Mouse (Mus musculus) layer of hippocampus, adult 2 months (tissue): ENCODE measurements around the gene Phactr1. TPM values are rescaled to one million over a fixed set of nuclear protein-coding genes. Genes with fewer than 3 reads are reported as not detected.

Source experiments
- DNase-seq, 2 experiments: peaks; one replicate each; pipeline ENCODE4 v3.0.0; 2022; ENCODE audit warnings: low spot score in 2 of 2
- H3K27ac ChIP-seq: fragments of 200-600 bp; 2 replicates; pipeline ENCODE4 v1.8.1; 2022
- H3K4me3 ChIP-seq: fragments of 200-600 bp; 2 replicates; pipeline ENCODE4 v1.8.1; 2022; ENCODE audit warnings: mild to moderate bottlenecking
- CTCF ChIP-seq: fragments of 200-600 bp; conservative IDR thresholded peaks from 2 replicates; pipeline ENCODE4 v1.8.1; 2022; ENCODE audit warnings: antibody characterized with exemption, mild to moderate bottlenecking, moderate library complexity
- total RNA-seq, 2 experiments: library from RNA; stranded (reverse); gene quantifications; 2 replicates each; pipeline ENCODE4 v1.2.3; 2021

Phactr1 gene
- total RNA-seq, 2 experiments from 2014 or later: 307 to 310 TPM

DNA sequence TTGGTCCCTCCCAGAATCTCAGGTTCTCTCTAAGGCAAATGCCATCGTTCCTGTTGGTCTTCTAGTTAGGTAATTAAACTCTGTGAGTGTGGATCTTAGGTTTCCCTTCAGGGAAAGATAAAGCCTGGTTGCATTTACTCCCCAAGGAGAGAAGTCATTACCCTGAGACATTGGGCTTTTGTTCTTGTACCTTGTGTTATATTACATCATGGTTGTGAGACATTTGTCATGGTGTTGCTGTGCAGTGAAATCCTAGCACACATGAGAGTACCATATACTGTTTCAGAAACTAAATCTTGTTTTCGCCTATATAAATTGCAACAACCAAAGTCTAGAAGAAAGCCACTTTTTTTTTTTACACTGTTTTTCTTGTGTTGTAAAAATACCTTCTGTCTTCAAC is 93.6 kb downstream of the Phactr1 start:
- H3K4me3 ChIP-seq: no peak overlapping the region
- TF ChIP-seq CTCF: no peak

DNA sequence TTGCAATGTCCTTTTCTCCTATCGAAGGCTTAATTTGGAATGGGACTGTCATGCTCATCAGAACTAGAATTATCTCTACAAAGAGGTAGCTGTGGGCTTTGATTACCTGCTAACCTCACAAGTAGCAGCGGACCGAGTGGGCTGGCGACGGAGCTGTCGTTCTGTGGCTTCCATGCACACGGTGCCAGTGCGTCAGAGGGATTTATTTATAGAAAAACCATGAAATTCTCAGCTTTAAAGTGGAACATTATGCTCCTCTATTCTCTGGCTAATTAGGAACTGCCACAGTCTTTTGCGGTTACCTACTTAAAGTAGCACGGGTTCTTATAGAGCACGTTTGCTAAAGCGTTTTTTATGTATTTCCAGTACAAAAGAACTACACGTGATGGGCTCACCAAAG is 101.7 kb downstream of the Phactr1 start:
- Histone ChIP-seq H3K4me3 (no peak overlapping the region), H3K27ac (peak overlapping the region; percentile 4; the same call in 1 of the 2 replicates)
- no peak for TF ChIP-seq CTCF
- DNase-seq: no peak

More for the DNA sequence above, 93.6 kb downstream of the Phactr1 start:
- DNase-seq: no peak
- no peak overlapping the region for H3K27ac ChIP-seq

DNA sequence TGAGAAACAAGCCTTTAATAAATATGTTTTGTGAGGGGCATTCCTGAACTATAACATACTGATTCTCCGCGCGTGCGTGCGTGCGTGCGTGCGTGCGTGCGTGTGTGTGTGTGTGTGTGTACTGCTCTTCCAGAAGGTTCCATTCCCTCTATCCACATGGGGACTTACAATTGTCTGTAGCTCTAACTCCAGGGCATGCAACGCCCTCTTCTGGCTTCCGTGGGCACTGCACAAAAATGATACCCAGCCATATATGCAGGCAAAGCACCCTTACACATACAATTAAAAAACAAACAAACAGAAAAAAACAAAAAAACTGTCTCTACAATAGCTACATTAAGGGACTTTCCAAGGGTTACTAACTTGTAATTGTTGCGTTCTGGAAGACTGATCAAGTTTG is 108.8 kb downstream of the Phactr1 start:
- no peak for DNase-seq
- no peak overlapping the region for H3K27ac ChIP-seq
- peak; percentile 60 for TF ChIP-seq CTCF
- no peak overlapping the region for H3K4me3 ChIP-seq

DNA sequence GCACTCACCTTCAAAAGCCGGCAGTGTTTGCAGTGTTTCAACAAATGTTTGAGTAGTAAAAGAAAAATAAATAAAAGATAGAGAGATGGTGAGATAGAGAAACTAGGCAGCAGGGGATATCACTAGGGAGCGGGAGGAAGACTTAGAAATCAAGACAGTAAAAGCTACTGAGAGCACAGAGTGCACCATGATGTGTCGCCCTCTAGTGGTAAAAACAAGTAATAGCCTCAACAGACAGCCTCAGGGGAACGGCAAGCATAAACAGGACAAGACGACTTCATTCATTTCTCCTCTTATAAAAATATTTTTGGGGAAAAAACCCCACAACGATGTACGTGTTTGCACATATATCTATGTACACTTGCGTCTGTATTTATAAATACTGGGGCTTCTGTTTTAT is 111.9 kb downstream of the Phactr1 start:
- DNase-seq: no peak
- Histone ChIP-seq H3K4me3 (no peak overlapping the region), H3K27ac (no peak overlapping the region)
- peak; percentile 92 for TF ChIP-seq CTCF

DNA sequence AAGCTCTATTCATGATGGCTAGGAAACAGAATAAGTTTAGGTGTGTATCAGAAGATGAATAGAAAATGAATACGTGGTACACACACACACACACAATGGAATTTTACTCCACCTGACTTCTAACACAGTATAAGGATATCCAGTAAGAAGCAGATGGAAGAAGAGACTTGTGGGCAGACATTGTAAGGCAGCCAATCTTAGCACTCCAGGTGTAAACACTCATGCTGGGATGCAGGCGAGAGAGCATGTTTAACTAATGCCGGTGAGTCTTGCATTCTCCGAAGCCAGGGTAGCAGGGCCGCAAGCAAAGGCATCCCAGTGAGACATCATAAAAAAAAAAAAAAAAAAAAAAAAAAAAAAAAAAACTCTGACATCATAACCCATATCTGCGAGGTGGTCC is 120.1 kb downstream of the Phactr1 start:
- no peak for TF ChIP-seq CTCF
- H3K27ac ChIP-seq: no peak overlapping the region
- peak in 1 of 2 experiments; percentile 8 for DNase-seq
- H3K4me3 ChIP-seq: no peak overlapping the region

DNA sequence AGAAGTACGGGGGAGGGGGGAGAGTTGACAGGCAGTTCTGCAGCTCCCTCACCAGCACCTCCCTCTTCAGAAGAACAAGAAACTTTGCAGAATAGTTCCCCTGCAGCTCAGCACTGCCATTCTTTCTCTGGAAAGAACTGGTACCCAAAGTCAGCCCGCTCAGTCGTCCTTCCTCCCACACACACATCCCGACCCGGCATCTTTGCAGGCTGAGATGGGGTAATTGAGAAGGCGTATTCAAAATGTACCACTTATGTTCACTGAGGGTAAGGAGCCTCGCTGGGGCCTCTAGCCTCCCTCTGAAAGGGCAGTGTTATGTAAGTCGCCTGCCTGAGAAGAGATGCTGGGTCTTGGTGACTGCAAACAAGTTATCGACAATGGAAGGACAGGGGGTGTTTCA is 123.9 kb downstream of the Phactr1 start:
- DNase-seq: no peak
- H3K27ac ChIP-seq: peak overlapping the region; percentile 69; the same call in 1 of the 2 replicates
- no peak for TF ChIP-seq CTCF
- no peak overlapping the region for H3K4me3 ChIP-seq

DNA sequence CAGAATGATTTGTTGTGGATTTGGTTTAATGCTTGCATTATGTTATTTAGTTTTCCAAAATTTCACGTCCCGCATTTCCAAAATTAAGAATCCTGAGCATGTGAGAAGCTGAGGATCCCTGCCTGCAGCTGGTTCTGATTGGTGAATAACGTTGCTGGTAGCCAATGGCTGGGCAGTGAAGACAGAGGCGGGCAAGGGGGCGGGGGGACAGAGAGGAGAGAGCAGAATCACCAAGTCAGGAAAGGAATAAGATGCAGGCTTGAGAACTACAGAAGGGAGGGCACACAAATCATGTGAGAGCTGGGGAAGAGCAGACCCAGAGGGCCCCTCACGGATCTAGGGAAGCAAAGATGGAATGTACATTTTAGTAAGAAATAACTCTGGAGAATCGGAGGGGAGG is 132.3 kb downstream of the Phactr1 start:
- Histone ChIP-seq H3K27ac (no peak overlapping the region), H3K4me3 (no peak overlapping the region)
- no peak for DNase-seq
- TF ChIP-seq CTCF: no peak

DNA sequence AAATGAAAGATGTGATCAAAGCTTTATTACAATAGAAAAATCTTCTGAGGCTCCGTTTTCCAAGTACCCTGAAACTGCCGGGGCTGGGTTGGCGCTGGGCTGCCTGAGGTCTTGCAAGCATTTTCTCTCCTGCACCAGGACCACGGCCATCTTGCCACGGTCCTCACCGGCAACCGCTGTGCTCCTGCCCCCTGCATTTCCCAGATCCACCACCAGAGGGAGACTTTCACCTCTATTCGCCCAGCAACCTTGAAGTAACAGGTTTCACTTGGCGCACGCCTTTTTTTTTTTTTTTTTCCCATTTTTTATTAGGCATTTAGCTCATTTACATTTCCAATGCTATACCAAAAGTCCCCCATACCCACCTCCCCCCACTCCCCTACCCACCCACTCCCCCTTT is 138.0 kb downstream of the Phactr1 start:
- peak; percentile 82 for TF ChIP-seq CTCF
- H3K4me3 ChIP-seq: no peak overlapping the region
- peak; percentile 52 to 65 for DNase-seq
- H3K27ac ChIP-seq: no peak overlapping the region

DNA sequence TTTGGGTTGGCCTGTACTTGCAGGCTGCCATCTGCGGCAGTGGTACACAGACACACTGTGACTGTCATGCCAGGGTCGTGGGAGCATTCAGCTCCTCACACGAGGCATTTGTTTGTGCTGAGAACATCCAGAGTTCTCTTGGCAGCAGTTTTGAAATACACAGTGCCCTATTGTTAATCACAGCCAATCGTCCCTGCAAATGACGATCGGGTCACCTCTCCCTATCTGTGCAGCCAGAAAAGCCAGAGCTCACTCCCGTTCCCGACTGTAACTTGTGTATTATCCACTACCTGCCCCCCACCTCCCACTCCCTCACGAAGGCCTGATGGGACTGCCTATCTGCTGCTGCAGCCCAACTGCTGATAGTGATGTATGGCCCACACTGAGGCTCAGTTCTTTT is 140.1 kb downstream of the Phactr1 start:
- no peak for TF ChIP-seq CTCF
- no peak for DNase-seq
- Histone ChIP-seq H3K27ac (peak overlapping the region; percentile 77), H3K4me3 (no peak overlapping the region)

DNA sequence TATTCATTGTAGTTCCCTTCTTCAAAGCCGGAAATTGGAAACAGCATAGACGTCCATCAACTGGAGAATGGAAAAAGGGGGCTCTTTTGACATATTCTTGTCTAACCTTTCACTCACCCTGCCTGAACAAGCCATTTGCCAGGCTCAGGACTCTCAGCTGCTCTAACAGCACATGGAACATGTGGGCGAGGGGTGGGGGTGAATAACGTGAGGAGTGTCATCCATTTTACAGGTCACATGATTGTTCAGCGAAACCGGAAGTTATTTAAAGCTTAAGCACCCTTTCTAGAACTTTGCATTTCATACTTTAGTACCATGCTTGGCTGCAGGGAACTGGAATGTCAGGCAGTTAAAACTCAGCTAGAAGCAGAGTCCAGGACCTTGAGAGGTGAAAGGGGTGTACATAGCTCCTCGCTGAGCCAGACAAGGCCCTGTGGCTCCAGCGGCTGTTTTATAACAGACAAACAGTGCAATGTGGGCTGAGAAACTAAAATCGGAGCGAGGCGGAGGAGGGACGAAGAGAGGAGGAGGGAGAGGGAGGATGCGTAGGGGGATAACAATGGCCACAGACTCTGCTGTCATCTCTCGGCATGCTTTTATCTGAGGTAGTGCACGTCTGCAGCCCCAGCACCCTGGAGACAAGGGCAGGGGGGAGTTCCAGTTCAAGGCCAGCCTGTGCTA is 141.1 kb downstream of the Phactr1 start:
- TF ChIP-seq CTCF: no peak
- Histone ChIP-seq H3K27ac (peak overlapping the region; percentile 71), H3K4me3 (no peak overlapping the region)
- no peak for DNase-seq

DNA sequence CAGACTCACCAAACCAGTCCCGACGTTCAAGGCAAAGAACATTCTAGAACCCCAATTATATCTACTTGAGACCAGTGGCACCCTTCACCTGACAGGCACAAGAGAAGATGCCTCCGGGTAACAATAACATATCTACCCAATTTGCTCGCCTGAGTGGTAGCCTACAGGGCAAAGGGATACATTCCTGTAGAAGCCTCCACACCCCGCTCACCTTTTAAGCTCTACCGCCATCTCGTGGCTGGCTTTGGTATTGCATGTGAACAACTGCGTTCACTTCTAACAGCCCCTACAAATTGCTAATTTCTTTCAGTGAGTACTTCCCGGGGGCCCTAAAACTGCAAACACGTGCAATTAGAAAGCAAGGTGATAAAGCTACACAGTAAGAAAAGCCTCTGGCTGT is 142.1 kb downstream of the Phactr1 start:
- TF ChIP-seq CTCF: peak; percentile 99
- Histone ChIP-seq H3K27ac (peak overlapping the region; percentile 71; the same call in 1 of the 2 replicates), H3K4me3 (no peak overlapping the region)
- peak; percentile 76 to 96 for DNase-seq

DNA sequence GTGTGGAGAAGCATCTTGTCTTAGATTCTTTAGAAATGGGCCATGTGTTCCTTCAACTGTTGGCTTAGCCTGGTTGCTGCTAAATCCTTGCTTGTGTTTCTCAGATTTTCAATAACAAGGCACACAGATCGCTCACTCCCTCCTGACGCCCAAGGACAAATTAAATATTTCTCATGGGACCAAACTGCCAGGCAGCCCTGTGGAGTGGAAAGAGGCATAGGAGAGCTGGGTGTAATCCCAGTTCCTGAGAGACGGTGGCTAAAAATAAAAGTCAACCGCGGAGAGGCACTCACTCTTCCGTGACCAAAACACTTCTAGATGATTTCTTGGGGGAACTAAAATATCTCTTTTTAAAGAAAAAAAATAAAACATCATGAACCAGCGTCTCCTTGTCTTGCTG is 143.5 kb downstream of the Phactr1 start:
- H3K4me3 ChIP-seq: no peak overlapping the region
- H3K27ac ChIP-seq: no peak overlapping the region
- TF ChIP-seq CTCF: no peak
- DNase-seq: no peak

DNA sequence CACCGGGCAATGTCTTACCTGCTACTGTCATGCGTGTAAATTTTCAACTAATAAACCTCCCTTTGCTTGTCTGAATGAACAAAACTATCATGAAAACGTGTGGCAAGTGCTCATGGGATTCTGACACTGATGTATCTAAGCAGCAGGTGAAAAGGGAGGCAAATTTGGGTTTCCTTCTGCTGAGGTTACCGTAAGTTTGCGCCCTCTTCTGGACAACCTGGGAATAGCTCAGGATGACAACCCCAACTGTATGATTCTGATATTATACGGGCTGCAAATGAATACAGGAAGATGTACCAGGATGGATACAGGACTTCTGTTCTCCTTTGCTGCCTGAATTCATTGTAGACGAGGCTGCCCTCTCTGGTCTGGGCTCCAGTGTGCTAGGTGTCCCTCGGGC is 146.2 kb downstream of the Phactr1 start:
- peak; percentile 44 to 55 for DNase-seq
- TF ChIP-seq CTCF: peak; percentile 89
- Histone ChIP-seq H3K27ac (no peak overlapping the region), H3K4me3 (no peak overlapping the region)

DNA sequence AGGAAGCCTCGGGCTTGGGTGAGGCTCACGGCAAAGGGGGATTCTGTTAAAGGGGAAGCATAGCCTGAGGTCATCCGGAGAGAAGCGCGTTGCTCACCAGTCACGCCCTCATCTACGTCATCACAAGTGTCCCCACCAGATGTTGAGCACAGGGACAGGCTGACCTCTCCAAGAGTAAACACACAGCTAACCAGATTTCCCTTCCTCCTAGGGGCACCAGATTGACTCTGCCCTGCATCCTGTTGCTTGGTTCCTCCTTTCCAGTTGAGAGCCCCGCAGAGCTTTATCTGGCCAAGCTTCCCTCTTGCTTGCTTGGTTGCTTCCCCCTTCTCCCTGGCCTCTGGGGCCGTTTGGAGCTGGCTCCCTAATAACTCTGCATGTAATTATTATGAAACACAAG is 148.6 kb downstream of the Phactr1 start:
- DNase-seq: no peak
- TF ChIP-seq CTCF: no peak
- H3K27ac ChIP-seq: no peak overlapping the region
- H3K4me3 ChIP-seq: no peak overlapping the region
